Mouse (Mus musculus) gastrocnemius, postnatal 4 days (tissue): ENCODE results near the gene Slc30a7. TPM values are rescaled to one million over a fixed set of nuclear protein-coding genes. Genes with fewer than 3 reads are reported as not detected.

Source experiments
- microRNA-seq: library from miRNA; unstranded; fragments of <30 nt; microRNA quantifications from one replicate; pipeline ENCODE4 v1.2.0, GENCODE M21; 2021
- total RNA-seq, 2 experiments: library from RNA; stranded (reverse); gene quantifications; 2 replicates each; pipeline ENCODE4 v1.2.3; 2021

The Slc30a7 gene
- total RNA-seq, 2 experiments from 2014 or later: 27.3 to 29.6 TPM

Small RNAs within 50 kb of the gene (microRNA-seq; reads per million reads assigned to microRNA genes)
- not detected for gene Mir669n

Other genes with a start within 250 kb of the Slc30a7 start
- 10 to 100 TPM in 1 of 2 experiments, 1 to 10 TPM in 1; 8.3 to 11.3 TPM for gene Dph5, start 119.6 kb downstream of the Slc30a7 start, total RNA-seq
- gene Extl2, start 56 bp upstream of the Slc30a7 start, total RNA-seq: 10 to 100 TPM; 16.1 to 16.3 TPM
- 10 to 100 TPM; 20.4 to 21.9 TPM for gene Vcam1, start 122.3 kb upstream of the Slc30a7 start, total RNA-seq
- gene Gpr88, start 246.1 kb upstream of the Slc30a7 start, total RNA-seq: under 1 TPM; 0.08 to 0.10 TPM